In the genomic region with DNA sequence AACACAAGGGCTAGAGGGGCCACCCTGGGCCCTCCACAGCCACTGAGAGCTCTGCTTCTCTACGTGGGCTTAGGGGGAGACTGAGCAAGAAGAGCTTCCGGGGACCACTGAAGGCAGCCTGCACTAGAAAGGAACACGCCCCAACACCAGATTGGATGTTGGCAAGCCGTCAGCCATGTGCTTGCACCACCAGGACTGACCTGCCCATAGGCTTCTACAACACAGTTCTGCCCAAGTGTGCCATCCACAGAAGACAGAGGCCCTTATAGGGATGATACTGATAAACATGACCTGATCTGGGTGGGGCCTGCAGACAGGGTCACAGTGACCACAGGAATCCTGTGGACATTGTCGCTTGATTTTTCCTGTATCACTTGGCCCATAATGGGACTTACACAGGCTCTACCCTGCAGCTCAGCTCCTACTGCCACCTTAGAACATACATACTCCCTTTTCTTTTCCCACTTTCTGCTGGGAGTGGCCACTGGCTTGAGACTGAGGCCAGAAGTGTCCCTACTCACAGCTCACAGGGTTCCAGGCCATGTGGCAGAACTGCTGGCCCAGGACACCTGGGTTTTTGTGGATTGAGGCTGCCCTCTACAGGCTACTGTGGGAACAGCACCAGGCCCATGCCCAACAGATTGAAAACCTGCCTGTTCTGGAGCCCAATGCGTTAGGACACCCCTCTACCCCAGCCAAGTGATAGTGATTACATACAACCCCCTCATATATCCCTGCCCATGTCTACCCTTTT, we compare ENCODE assay signal across 8 mouse cellular contexts. TPM values are rescaled to one million over a fixed set of nuclear protein-coding genes. Genes with fewer than 3 reads are reported as not detected.
DNase-seq lines count a peak whose midpoint lies in the region; ATAC-seq and TF ChIP-seq lines count a peak whose summit lies in the region.

No protein-coding gene starts in this region.

- H3K9me3 ChIP-seq in kidney, embryonic 15.5 days (replicated peaks) = no peaks in the 10 kb centered on the region
- H3K9me3 ChIP-seq in limb, embryonic 14.5 days (ENCODE audit: control insufficient read depth, low read length) = no peaks in the 10 kb centered on the region

- H3K9ac ChIP-seq in kidney, embryonic 15.5 days = no peak overlapping the region
- H3K9ac ChIP-seq in limb, embryonic 14.5 days (ENCODE audit: low read depth, low read length, severe bottlenecking) = no peak overlapping the region

- no peak overlapping the region for H3K4me3 ChIP-seq in kidney, embryonic 15.5 days (replicated peaks)
- H3K4me3 ChIP-seq in limb, embryonic 14.5 days (replicated peaks; ENCODE audit: low read length) = no peak overlapping the region
- peak overlapping the region; percentile 47 for H3K4me3 ChIP-seq in testis, adult 2 months (ENCODE audit: control insufficient read depth, low read depth, low read length)

- peaks cover 47% of the 10 kb centered on the region for H3K36me3 ChIP-seq in kidney, embryonic 15.5 days
- 0 out of 2 replicates have a peak, but pooled peaks cover 3% of the 10 kb centered on the region for H3K36me3 ChIP-seq in limb, embryonic 14.5 days (ENCODE audit: control insufficient read depth, insufficient read depth, low read length)
- H3K36me3 ChIP-seq in testis, adult 2 months (ENCODE audit: control insufficient read depth, insufficient read depth, low read length) = no peaks in the 10 kb centered on the region

- peaks cover 46% of the 10 kb centered on the region for H3K4me1 ChIP-seq in kidney, embryonic 15.5 days
- H3K4me1 ChIP-seq in limb, embryonic 14.5 days (ENCODE audit: control insufficient read depth, insufficient read depth, low read length) = peaks cover 10% of the 10 kb centered on the region; the same call in 1 of the 2 replicates
- peaks cover 27% of the 10 kb centered on the region for H3K4me1 ChIP-seq in testis, adult 2 months (ENCODE audit: control insufficient read depth, insufficient read depth, low read length)

- TF ChIP-seq CTCF in testis, adult 2 months (IDR thresholded peaks at IDR 0.05; ENCODE audit: control insufficient read depth, insufficient read depth, insufficient replicate concordance, low read depth, low read length) = peak; percentile 91

- peaks cover 39% of the 10 kb centered on the region for H3K27me3 ChIP-seq in kidney, embryonic 15.5 days
- peaks cover 38% of the 10 kb centered on the region for H3K27me3 ChIP-seq in limb, embryonic 14.5 days (ENCODE audit: control insufficient read depth, insufficient read depth, low read length)
- no peaks in the 10 kb centered on the region for H3K27me3 ChIP-seq in testis, adult 2 months (ENCODE audit: control insufficient read depth, insufficient read depth, low read length)

- H3K4me2 ChIP-seq in kidney, embryonic 15.5 days = no peak overlapping the region
- H3K4me2 ChIP-seq in limb, embryonic 14.5 days (replicated peaks; ENCODE audit: low read depth, low read length, severe bottlenecking) = no peak overlapping the region

- 73% methylated on average over 6 of the region's 6 CpGs for WGBS in kidney, embryonic 15.5 days
- WGBS in limb, embryonic 14.5 days = 70% methylated on average over 6 of the region's 6 CpGs

- no peak for TF ChIP-seq POLR2A in limb, embryonic 14.5 days (IDR thresholded peaks at IDR 0.05; ENCODE audit: borderline replicate concordance, extremely low read depth, insufficient read depth, insufficient read length)
- no peak for TF ChIP-seq POLR2A in testis, adult 2 months (IDR thresholded peaks at IDR 0.05; ENCODE audit: control insufficient read depth, low read depth, low read length)

- ATAC-seq in common myeloid progenitor, adult 5-6 weeks (replicated peaks; ENCODE audit: low read depth, poor library complexity, severe bottlenecking) = peak; percentile 37
- ATAC-seq in kidney, embryonic 15.5 days (replicated peaks; ENCODE audit: low FRiP score) = 0 out of 2 replicates have a peak, but pooled peaks have one; percentile 16
- ATAC-seq in limb, embryonic 14.5 days (ENCODE audit: low FRiP score, low read depth) = peak; percentile 43; the same call in 1 of the 2 replicates

- no peak overlapping the region for H3K27ac ChIP-seq in kidney, embryonic 15.5 days
- H3K27ac ChIP-seq in limb, embryonic 14.5 days (replicated peaks; ENCODE audit: low read depth, low read length) = no peak overlapping the region
- no peak overlapping the region for H3K27ac ChIP-seq in testis, adult 2 months (ENCODE audit: control insufficient read depth, insufficient read depth, low read depth, low read length)

- DNase-seq in 3T3-L1 (ENCODE audit: low read depth, low spot score) = peak; percentile 86
- peak; percentile 73 for DNase-seq in T-cell, adult 2 months (ENCODE audit: low spot score)
- DNase-seq in gastrocnemius, postnatal 4 days (ENCODE audit: low spot score in 2 of 2) = peak; percentile 59 to 80
- peak; percentile 73 for DNase-seq in limb, embryonic 14.5 days (ENCODE audit: low spot score)
- DNase-seq in naive thymus-derived CD4-positive, alpha-beta T cell, adult 2 months (ENCODE audit: low read depth) = peak; percentile 88

RNA-seq across cellular contexts. Expression of a gene that starts 27.6 kb away (rescaled TPM):
- total RNA-seq in common myeloid progenitor, adult 5-6 weeks (2017) = not detected in 2 replicates
- total RNA-seq in gastrocnemius, postnatal 4 days (2021) = not detected
- polyA plus RNA-seq in kidney, embryonic 15.5 days (2015; fragmentation: Nextera tagmentation; extraction: Ambion mirVana) = not detected in 2 replicates
- 1.7 and 3.2 TPM in 2 replicates for polyA plus RNA-seq in limb, embryonic 14.5 days (2012; rRNA removed)
- polyA plus RNA-seq in limb, embryonic 14.5 days (2014; fragmentation: Nextera tagmentation; extraction: Ambion mirVana) = 0.25 TPM in 1 of 2 replicates, not detected in the other
- 0.10 TPM in 1 of 2 replicates, not detected in the other for polyA plus RNA-seq in testis, adult 2 months (2012; rRNA removed)

RNA-seq across cellular contexts. Expression of a gene that starts 43.5 kb away (rescaled TPM):
- 68.9 and 81.0 TPM in 2 replicates for total RNA-seq in common myeloid progenitor, adult 5-6 weeks (2017)
- total RNA-seq in gastrocnemius, postnatal 4 days (2021) = 10 to 100 TPM; 37.2 to 42.8 TPM
- 53.2 and 53.9 TPM in 2 replicates for polyA plus RNA-seq in kidney, embryonic 15.5 days (2015; fragmentation: Nextera tagmentation; extraction: Ambion mirVana)
- polyA plus RNA-seq in limb, embryonic 14.5 days (2012; rRNA removed) = 50.9 and 58.1 TPM in 2 replicates
- polyA plus RNA-seq in limb, embryonic 14.5 days (2014; fragmentation: Nextera tagmentation; extraction: Ambion mirVana) = 31.3 and 38.5 TPM in 2 replicates
- polyA plus RNA-seq in testis, adult 2 months (2012; rRNA removed) = 19.6 and 22.9 TPM in 2 replicates

RNA-seq across cellular contexts. Expression of a gene that starts 51.0 kb away (rescaled TPM):
- 53.0 and 72.2 TPM in 2 replicates for total RNA-seq in common myeloid progenitor, adult 5-6 weeks (2017)
- total RNA-seq in gastrocnemius, postnatal 4 days (2021) = 10 to 100 TPM; 10.6 to 13.6 TPM
- 2.2 and 2.4 TPM in 2 replicates for polyA plus RNA-seq in kidney, embryonic 15.5 days (2015; fragmentation: Nextera tagmentation; extraction: Ambion mirVana)
- 10.4 and 13.8 TPM in 2 replicates for polyA plus RNA-seq in limb, embryonic 14.5 days (2012; rRNA removed)
- 1.9 and 2.1 TPM in 2 replicates for polyA plus RNA-seq in limb, embryonic 14.5 days (2014; fragmentation: Nextera tagmentation; extraction: Ambion mirVana)
- 35.2 and 35.7 TPM in 2 replicates for polyA plus RNA-seq in testis, adult 2 months (2012; rRNA removed)
